Mouse (Mus musculus) v-Abl transformed pro-B cells (cell line): ENCODE results near the gene Tgif2.
"Not testable (repeated sequence)": the region's sequence is repeated elsewhere in the genome, so short reads cannot be mapped to it uniquely, and the experiment has no call there.

Experiments used
- in situ Hi-C, 2 experiments: fragments of 400-800 bp; cut with MboI; formaldehyde crosslinking; loops; one replicate each; pipeline ENCODE4 v1.15.1; 2025; ENCODE audit not compliant: unreplicated experiment in 2 of 2

Gene Tgif2

DNA sequence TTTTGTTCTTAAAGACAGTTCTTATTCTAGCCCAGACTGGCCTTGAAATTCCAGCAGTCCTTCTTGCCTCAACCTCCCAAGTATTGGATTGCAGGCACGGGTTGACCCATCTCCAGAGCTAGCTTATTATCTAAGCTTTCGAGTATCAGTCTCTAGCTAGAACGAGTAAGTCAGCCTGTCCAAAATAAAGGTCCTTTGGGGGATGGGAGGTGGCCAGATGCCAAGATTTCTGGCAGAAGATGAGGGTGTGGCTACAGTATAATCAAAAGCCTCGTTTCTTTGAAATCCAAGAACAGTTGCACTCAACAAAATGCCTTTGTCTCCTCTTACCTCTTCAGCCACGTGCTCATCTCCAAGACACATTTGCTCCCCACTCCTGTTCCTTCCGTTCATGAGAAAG is 30.7 kb downstream of the Tgif2 start:
- in situ Hi-C loops = loop anchor here in 1 of 2 experiments (10.0 kb wide), 1 partner anchor 214 kb away; the partner anchor contains the start of gene Tldc2

DNA sequence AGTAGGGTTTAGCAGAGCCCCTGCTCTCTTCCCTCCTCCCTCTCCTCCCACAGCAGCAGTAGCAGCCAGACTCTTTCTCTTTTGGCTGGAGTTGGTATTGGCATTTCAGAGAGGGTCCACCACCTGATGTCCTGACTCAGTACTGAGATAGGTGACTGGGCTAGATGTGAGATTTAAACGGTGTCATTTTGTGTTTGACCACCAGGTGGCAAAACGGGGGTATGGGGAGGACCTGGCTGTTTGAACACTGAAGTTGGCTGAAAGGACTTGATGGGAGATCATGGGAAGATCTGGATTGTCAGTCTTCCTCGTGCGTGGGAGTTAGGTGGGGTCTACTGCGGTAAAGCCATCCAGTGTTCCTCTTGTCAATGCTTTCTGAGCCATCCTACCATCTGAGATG is 33.8 kb downstream of the Tgif2 start:
- in situ Hi-C loops = loop anchor here in 1 of 2 experiments (10.0 kb wide), 1 partner anchor 211 kb away; the partner anchor contains the start of gene Tldc2

DNA sequence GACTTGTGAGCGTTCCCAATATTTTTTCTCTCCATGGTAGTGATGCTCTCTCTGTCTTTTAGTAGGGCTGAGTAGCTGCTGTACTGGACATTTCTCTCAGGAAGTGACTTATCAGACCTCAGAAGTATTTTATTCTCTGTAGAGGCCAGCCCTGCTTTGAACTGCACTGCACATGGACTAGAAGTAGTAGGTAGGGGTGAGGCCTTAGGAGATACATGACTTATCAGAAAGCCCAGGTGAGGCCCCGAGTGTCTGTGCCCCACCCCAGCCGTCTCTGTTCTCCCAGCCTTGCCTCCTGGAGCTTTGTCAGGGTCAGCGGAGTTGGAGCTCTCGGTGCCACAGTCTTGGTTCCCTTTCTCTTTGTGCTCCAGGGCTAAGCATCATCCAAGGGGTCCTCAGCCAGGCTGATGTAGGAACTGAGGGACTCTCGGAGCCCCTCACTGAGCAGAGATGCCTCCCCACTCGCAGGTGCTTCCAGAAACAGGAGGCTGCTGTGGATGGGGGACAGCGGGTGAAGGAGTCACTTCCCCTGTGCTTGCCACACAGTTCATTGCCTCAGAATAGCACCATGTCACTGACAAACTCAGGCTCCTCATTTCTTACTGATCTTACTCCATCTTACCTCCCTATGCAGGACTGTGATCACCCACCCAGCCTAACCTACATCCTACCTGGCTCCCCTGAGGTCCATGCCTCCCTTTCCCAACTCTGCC is 34.4 kb downstream of the Tgif2 start:
- in situ Hi-C loops = loop anchor here in 1 of 2 experiments (10.0 kb wide), 1 partner anchor 211 kb away; the partner anchor contains the start of gene Tldc2

DNA sequence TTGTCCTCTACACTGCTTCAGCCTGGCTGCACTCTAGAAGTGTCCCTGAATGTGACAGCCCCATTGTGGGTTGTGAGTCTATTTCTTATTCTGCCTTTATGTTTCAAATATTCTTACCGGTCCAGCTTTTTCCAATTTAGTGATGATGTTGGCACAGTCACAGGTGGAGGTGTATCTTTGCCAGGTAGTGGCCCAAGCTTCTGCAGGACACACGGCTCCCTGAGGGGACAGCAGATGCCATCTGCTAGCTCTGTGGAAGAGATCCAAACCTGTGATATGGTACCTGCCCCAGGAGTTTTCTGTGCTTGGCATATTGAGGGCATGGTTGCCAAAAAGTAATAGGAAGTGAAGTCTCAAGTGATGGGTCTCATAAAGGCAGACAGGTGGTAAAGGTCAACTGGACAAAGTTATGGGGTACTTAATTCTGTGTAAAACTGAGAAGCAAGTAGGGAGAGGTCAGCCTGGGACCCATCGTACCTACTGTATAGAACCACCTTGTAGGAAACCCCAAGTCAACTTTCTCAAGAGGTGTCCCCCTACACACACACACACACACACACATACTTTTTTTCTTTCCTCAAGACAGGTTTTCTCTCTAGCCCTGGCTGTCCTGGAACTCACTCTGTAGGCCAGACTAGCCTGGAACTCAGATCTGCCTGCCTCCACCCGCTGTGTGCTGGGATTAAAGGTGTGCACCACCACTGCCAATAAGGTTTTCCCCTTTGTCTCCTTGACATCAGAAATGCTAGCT is 35.1 kb downstream of the Tgif2 start:
- in situ Hi-C loops = loop anchor here (5.0 to 10.0 kb wide), 4 partner anchors 112 to 212 kb away; partner anchors contain the start of gene Tldc2 (in 2 of the 2)

DNA sequence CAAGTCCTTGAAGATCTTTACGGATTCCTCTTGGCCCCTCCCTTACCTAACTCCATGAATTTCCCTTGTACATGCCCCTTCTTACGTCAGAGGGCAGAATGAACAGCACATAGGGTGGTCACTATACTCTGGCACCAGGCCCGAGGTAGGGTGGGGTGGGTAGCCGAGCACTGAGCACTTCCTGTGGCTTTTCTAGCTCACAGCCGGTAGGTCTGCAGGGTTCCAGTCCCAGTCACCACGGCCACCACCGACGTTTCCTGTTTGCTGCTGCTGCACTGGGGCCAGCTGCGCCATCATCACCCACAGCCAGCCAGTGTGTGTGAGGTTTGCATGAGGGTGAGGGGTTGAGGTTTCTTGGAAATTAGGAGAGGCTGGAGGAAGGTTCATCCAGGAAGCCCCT is 37.9 kb downstream of the Tgif2 start:
- in situ Hi-C loops = loop anchor here (5.0 to 10.0 kb wide), 4 partner anchors 110 to 210 kb away; partner anchors contain the start of gene Tldc2 (in 2 of the 2)

DNA sequence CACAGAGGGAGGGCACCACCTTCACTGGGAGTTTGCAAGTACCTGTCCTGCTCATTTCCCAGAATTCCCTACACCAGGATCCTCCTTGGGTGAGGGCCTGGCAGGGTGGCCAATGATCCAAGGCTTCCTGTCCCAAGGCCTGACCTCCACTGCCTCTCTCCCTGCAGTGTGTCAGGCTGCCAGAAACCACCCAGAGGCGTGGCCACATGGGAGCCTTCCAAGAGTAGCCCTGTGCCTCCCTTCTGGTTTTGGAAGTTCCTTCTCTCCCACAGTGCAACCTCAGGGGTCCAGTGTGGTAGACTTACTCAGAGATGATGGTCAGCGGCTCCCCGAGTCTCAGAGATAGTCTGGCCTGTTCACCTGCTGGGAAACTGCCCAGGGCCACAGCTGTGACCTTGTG is 39.7 kb downstream of the Tgif2 start:
- in situ Hi-C loops = loop anchor here (5.0 to 10.0 kb wide), 4 partner anchors 108 to 208 kb away; partner anchors contain the start of gene Tldc2 (in 2 of the 2)

DNA sequence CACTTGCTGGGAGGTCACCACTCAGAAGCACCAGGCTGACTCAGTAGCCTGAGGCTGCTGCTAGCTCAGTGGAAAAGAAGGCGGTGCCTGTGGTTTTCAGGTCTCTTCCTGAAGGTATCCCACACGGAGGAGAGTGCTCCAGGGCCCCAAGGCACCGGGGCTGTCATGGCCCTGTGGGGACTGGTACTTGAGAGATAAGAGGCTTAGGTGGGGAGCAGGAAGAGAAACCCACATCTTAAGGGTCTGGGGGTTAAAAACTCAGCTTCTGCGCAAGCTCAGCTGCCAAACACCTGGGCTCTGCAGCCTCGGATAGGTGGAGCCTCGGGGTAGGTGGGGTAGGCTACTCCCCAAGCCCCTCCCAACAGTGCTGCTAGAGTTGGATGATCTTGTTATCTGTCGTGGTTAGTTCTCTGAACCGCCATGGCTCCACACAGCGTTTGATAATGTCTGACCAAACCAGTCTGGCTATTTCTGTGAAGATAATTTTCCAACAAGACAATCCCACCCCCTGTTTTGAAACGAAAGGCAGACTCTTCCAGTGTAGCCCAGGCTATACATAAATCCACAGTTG is 42.7 kb downstream of the Tgif2 start:
- in situ Hi-C loops = no loop called here

DNA sequence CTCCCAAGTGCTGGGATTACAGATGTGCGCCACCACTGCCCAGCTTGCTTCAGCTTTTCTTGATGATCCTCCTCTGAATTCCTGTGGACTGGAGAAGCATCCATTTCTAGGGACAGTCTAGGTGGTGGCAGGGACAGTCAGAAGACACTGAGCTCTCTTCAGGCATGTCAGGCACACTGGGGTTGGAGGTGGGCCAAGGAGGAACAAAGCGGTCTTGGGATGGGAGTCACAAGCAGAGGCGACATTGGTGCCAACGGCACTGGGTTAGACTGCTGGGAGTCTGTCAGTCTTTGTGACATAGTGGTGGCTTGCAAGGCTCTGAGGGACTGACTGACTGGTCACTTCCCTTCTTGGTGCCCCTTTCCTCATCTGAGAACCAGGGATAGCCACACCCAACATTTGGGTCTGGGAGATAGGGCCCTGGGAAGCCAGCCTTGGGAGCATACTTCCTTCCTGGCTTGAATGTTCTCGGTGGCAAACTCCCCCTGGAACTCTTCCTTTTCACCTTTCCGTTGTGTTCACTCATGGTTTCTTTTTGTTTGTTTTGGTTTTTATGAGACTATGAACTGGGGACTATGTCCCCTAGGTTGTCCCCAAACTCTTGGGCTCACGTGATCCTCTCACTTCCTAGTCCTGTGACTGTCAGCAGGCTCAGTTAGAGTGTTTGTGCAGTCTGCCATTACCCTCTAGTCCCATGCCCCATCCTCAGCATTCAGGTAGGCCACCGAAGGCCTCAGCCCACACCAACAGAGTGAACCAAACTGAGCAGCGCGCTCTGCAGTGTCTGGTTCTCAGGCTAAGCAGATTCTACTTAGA is 44.8 kb downstream of the Tgif2 start:
- in situ Hi-C loops = no loop called here

DNA sequence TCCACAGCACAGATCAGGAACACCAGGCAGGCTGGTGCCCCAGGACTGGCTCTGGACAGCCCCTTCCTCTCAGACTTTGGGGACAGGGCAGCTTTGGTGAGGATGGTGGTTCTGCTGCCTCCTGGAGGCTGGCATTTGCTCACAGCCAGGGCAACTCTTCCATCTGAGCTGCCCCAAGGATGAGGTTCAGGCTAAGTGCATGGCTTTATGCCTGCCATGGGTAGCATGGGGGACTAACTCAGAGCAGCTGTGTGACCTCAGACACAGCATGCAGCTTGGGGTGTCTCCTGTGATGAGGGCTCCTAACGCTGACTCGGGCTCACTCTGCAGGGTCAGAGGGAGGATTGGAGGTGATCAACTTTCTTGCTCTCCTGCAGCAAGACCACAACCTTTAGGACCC is 45.9 kb downstream of the Tgif2 start:
- in situ Hi-C loops = not testable (repeated sequence)

DNA sequence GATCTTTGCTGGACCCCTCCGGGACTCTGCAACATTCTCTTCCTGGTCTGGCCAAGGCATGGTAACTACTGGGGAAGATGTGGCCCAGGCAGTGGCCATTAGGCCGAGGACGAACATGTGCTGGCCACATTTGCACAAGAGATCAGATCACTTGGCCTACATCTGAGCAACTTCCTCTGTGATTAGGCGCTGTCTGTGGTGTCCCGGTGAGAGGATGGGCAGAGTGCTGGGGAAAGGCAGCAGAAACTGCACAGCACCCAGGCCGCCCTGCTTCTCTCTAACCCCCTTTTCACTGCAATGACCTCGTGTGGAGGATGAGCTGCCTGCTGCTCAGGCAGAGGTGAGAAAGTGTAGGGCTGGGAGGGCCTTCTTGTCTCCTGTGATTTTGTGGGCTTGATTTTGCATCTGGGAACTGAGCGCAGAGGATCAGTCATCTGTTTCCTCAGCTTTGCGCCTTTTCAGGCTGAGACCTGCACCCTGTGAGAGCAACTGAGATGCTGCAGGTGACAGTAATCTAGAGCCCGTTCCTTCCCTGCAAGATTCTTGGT is 46.4 kb downstream of the Tgif2 start:
- in situ Hi-C loops = no loop called here

DNA sequence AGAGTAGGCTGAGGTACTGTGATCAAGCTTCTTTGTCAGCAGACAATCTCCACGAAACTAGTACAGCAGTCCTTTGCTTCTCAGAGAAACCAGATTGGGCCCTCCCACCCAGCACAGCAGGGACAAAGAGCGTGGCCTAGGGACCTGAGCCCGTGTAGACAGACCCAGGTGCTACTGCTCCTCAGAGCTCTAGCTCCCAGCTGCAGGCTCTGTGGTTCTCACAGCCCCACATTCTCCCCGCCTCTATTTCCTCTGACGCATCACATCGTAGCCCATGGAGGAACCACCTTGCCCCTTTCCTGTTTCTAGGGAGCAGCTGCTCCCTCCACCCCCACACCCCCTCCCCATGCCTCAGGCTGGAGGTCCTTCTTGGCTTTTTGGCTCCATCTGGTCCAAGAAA is 47.2 kb downstream of the Tgif2 start, which contains the start of gene Sla2:
Gene Sla2 (minus strand): TSS at position 176 of the 400 bp plus-strand sequence.
- in situ Hi-C loops = no loop called here

DNA sequence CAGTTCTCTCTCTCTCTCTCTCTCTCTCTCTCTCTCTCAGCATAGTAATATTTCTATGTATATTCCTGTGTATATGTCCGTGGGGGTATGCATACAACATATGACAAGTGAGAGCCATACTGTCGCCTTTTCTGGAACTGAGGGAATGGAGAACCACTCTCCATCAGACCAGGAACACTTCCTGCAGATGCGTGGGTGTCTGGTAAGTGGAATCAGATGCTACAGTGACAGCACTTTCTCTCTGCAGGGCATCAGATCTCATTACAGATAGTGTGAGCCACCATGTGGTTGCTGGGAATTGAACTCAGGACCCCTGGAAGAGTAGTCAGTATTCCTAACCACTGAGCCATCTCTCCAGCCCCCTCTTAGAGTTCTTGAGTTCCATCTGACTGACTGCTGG is 48.7 kb downstream of the Tgif2 start:
- in situ Hi-C loops = no loop called here

DNA sequence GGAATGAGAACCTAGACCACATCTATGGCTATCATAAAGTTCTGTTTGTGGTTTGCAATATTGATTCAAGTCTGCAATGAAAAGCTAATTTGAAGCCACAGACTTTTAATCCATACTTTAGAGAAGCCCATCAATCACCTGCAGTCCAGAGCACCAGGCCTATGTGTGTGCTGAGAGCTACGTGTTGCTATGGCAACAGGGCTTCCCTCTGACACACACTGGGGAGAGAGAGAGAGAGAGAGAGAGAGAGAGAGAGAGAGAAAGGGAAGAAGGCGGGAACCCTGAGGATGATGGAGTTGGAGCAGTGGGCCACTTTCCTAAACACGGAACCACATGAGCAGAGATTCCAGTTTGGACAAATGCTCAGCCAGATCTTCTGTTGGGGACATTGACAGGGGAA is 52.4 kb downstream of the Tgif2 start:
- in situ Hi-C loops = no loop called here

DNA sequence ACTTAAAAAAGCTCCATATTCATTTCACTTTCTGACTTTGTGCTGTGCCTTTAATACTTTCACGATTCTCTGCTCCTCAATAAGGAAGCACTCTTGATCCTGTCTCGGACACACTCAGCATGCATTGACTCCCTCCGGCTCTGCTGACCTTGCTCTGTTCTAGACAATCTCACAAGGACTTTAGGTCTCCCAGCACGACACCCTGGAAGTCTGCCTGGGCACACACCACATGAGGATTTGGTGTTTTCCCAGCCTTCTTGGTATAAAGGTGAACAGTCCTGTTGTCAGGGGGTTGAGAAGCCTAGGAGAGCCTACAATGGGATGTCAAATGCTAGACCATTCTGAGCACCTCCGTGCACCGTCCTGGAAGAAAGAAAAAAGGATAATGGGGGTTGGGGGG is 53.0 kb downstream of the Tgif2 start:
- in situ Hi-C loops = no loop called here

DNA sequence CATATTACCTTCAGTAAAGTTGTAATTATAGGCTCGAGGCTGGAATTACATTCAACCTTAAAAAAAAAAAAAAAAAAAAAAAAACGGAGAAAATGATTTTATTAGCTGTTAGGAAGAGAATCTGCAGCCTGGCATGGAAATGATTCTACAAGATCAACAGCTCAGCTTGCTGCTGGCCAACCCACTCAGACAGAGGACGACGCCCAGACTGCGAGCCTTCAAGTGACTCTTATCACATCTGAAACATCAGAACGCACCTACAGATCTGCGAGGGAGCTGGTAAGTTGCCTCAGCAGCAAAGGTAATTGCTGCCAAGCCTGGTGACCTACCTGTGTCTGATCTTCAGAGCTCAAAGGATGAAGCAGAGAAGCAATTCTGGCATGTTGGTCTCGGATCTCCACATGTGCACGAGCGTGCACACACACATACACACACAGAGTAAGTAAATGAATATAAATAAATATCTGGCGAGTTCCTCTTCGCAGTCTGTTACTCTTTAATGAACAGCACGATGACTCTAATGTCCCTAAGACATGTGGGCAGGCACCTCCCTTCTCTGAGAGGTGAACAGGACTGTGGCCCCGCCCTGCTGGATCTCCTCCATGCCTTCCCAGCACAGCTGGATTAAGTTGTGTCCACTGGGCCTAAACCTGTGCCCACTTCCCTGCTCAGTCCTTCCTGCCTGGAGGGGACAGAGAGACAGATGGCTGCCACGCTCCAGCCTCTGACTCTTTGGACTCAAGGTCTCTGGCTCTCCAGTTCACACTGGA is 54.9 kb downstream of the Tgif2 start:
- in situ Hi-C loops = no loop called here

DNA sequence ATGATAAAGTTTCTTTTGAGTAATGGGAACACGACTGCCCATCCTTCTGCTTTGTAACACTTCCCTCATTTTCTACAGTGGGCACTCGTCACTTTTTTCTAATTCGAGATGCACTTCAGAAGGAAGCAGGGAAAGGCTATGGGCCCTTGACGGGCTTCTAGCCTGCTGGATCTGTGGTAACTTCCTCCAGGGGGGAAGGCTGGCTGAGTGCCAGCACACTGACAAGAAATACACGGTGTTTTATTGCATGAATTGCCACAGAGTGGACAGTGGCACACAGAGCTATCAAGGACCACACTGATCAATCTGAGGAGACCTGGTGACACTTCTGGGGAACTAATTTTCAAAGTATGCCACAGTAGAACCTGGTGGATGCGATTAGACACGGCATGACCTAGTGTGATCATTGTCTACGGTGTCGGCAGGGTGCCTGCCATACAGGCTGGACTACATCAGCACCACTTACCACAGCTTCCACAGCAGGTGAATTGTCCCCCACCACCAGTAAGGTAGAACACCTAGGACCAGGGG is 56.6 kb downstream of the Tgif2 start:
- in situ Hi-C loops = no loop called here

DNA sequence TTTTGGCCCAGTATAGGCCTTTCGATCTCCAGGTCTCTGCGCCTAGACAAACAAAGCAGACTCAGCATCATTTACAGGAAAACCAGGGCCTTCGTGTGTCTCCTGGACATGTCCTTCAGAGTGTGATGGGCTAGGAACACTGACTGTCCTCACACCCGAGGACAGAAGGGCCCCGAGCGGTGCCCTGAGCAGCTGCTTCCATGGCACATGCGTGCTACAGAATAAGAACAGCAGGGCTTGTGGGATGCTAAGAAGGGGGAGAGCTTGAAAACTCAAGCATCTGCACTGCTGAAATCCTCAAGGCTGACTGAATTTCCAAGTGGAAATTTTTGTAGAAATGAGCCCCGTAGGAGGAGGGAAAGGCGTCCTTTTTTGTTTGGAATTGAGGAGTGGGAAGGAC is 57.2 kb downstream of the Tgif2 start:
- in situ Hi-C loops = no loop called here

DNA sequence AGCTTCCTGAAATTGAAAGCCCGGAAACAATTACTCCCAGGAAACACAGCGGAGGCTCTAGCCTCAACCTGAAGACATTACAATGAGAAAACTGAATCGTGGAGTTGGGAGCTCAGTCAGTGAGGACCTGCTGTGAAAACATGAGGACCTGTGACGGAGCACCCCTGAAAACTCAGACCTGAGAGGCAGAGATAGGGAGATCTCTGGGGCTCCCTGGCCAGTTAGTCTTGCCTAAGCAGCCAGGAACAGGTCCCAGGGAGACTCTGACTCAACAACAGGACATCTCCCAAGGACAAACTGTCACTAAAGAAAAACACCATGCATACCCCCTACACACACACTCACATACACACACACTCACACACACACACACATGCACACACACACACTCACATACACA is 58.6 kb downstream of the Tgif2 start:
- in situ Hi-C loops = no loop called here

DNA sequence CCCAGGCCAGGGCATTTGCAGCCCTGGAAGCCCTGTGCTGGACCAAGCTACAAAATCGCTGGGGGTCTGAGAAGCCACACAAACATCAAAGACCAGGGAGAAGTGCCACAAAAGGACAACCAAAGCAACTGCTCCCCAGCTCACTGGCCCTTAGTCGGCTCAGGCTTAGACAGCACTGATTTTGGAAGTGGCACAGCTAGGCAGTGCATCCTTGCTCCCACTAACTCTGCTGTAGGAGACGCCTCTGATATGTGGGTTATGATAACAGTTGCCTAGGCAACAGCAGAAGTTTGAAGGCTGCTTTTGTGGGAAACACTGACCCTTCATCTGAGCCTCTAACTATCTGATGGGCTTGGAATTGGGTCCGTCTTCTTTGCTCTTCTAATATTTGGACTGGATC is 59.4 kb downstream of the Tgif2 start:
- in situ Hi-C loops = no loop called here
